Mouse (Mus musculus) CD4-positive, CD25-positive, alpha-beta regulatory T cell, adult 2 months (primary cell): ENCODE measurements around the gene H2-Eb1.

Source experiments
- DNase-seq: peaks from one replicate; pipeline ENCODE4 v3.0.0-alpha.2; 2012; ENCODE audit warnings: low read depth, low spot score

H2-Eb1 gene

DNA sequence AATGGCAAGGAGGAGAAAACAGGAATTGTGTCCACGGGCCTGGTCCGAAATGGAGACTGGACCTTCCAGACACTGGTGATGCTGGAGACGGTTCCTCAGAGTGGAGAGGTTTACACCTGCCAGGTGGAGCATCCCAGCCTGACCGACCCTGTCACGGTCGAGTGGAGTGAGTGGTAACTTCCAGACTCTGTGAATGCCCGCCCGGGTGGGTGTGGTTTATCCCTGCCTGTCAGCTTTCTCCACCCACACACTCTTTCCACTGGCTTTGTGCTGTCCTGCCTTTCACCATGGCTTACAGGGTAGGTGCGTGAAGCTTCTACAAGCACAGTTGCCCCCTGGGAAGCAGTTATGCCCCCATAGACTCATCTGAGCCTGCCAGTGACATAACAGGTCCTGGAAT lies 8.6 kb downstream of the H2-Eb1 start:
- no peak for DNase-seq

GRCm38 (mm10) chr17:34315512-34315911 lies 9.8 kb downstream of the H2-Eb1 start:
- DNase-seq = no peak

DNA sequence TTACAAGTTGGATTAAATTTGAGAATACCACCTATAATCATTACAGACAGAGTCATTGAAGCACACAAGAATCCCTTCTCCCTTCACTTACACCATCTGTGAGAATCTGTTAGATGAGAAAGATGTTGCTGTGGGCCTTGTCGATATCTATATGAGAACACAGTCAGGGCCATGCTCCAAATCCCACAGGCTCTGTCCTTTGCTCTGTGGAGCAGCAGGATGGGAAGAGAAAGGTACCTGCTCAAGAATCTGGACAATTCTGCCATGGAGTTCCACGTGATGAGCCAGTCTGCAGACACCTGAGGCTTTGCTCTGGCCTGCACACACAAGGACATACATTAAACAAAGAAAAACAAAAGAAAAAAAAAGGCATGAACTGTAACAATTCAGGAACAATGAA lies 11.0 kb downstream of the H2-Eb1 start:
- no peak for DNase-seq

GRCm38 (mm10) chr17:34317275-34317674 lies 11.6 kb downstream of the H2-Eb1 start:
- DNase-seq = no peak

DNA sequence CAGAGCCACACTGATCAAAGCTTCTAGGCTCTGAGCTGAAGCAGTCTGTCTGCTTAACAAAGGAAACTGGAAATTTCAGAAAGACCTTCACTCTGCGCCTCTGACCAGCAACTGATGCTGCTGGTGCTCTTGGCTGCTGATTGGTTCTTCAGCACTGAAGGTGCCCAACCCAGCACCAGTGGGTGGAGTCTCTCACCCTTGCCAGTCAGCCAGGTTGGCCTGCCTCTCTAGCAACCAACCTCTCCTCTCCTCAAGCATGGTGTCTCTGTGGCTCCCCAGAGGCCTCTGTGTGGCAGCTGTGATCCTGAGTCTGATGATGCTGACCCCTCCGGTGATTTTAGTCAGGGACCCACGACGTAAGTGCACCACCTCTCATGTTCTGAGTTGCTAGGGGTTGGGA lies 19.8 kb downstream of the H2-Eb1 start, which contains the start of gene H2-Eb2:
H2-Eb2 (plus strand) TSS at position 230 of the 400 bp plus-strand sequence.
- DNase-seq = peak; percentile 40

GRCm38 (mm10) chr17:34326373-34326772 lies 20.7 kb downstream of the H2-Eb1 start:
- DNase-seq = no peak

DNA sequence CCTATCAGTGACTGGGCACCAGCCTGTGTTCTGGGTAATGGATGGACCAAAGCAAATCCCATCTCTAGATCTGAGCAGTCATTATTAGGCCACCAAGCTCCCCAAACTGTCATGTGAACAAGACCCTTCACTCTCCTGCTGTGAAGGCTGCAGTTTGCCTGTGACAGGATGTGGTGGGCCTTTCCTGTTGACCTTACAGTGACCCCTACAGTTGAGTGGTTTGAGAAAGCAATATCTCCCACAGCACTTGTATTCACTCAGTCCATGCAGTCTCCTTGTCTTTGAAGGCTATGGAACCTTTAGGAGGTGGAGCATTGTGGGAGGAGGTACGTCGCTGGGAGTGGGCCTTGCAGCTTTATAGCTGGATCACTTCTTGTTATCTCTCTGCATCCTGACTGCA lies 24.1 kb downstream of the H2-Eb1 start:
- peak; percentile 61 for DNase-seq

- DNase-seq = no peak
Measured at GRCm38 (mm10) chr17:34331200-34331599, 25.5 kb downstream of the H2-Eb1 start.

DNA sequence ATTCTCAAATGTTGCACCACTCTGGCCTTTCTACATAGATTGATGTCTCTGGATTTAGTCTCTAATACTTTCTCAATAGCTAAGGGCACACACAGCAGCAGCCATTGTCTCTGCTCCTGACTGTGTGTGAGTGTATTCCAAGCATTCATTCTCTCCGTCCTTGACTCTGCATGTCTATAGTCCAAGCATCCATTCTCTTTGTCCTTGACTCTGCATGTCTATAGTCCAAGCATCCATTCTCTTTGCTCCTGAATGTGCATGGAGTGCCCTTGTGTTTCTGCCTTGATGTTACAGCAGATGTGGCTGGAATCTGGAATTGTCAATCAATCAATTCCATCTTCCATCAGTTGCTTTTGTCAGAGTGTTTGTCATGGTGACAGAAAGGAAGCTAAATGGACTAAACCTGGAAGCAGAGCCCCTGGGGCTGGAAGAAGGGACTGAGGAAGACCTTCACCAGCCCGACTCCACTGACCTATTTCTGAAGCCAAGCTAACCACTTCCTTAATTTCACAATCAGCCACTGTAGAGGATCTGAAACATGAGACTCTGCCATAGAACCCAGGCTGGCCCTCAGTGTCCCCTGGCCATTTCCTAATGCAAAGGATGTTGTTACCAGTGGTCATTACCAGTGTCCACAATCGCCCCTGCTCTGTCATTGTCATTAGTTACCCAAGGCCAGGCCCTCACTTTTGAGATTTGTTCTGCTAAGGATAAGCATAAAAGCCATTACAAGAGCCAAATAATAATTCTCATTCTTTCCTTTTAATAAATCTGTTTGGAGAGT lies 35.1 kb downstream of the H2-Eb1 start:
- DNase-seq = no peak

DNA sequence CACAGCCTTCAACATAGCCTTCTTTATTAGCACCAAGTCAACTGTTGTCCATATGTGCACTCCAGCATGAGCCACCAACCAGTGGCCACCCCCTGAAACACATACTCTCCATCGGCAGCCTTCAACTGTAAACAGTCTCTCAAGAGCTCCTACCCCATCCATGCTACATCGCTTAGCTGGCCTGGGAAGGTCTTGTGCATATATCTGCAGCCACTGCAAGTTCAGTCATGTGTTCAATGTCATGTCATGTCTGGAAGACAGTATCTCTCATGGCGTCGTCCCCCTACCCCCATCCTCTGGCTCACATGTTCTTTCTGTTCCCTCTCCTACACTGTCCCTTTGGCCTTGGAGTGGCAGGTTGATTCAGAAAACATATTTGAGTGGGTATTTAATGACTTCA lies 39.2 kb downstream of the H2-Eb1 start:
- no peak for DNase-seq

GRCm38 (mm10) chr17:34345486-34345885 lies 39.8 kb downstream of the H2-Eb1 start:
- no peak for DNase-seq

GRCm38 (mm10) chr17:34346041-34346440 lies 40.4 kb downstream of the H2-Eb1 start:
- no peak for DNase-seq

GRCm38 (mm10) chr17:34347606-34348308 lies 42.1 kb downstream of the H2-Eb1 start:
- peak; percentile 87 for DNase-seq

DNA sequence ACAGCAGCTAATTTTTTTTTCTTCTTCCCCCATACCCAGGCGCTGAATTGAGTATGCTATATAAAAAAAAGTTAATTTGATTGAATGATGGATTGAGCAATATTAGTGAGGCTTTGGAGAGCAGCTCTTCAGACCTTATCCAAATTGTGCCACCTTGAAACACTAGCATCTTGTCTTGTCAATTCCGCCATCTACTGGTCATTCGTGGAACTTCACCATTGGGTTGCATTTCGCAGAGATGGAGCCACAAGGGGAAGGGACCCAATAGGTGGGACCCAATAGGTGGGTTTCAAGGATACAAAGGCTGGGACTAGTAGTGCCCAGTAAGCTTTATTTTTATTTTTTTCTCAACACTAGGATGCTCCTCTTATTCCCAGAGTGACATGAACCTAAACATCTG lies 43.8 kb downstream of the H2-Eb1 start:
- DNase-seq = peak; percentile 91

GRCm38 (mm10) chr17:34354539-34354938 lies 48.9 kb downstream of the H2-Eb1 start, which contains the start of gene Btnl2:
Btnl2 (plus strand) TSS chr17:34354822.
- DNase-seq = no peak

DNA sequence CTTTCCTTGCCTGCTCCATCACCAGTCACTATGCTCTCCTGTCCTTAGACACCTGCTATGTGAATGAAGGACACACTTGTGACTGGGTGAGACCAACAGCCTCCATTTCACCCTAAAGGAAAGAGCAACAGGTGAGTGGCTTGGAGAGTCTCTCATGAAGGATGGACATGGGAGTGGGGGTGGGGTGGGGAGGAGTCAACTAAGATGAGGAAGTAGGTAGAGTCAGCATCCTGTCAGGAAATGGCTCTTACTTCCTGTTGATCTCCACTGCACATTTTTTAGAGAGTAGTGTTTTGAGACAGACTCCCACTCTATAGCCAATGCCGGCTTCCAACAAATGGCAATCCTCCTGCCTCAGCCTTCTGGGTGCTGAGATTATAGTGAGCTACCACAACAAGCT lies 49.3 kb downstream of the H2-Eb1 start:
- DNase-seq = peak; percentile 63

DNA sequence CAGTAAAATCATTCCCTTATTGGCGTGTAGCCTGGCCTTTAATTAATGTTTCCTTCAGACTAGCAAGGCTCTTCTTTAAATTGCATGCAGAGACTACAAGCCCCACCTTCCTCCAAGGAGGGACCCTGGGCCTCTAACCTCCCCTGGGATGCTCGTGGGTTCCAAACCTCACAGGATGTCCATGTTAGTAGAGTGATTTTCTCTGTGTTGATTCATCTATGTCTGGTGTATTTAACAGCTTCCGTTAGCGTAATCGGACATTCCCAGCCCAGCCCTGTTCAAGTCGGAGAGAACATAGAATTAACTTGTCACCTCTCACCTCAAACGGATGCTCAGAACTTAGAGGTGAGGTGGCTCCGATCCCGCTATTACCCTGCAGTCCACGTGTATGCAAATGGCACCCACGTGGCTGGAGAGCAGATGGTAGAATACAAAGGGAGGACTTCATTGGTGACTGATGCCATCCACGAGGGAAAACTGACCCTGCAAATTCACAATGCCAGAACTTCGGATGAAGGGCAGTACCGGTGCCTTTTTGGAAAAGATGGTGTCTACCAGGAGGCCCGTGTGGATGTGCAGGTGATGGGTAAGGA lies 57.4 kb downstream of the H2-Eb1 start:
- no peak for DNase-seq

GRCm38 (mm10) chr17:34363676-34364310 lies 58.1 kb downstream of the H2-Eb1 start:
- DNase-seq = no peak

DNA sequence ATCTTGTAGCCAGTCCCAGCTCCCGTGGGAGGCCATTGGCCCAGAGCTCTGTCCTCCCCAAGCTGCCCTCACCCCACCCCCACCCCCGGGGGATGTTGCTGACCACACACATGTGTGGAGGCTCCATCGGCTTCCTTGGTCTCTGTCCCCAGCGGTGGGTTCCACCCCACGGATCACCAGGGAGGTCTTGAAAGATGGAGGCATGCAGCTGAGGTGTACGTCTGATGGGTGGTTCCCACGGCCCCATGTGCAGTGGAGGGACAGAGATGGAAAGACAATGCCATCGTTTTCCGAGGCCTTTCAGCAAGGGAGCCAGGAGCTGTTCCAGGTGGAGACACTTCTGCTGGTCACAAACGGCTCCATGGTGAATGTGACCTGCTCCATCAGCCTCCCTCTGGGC lies 59.4 kb downstream of the H2-Eb1 start:
- DNase-seq = no peak
